Mouse (Mus musculus) cerebellum, adult 18-20 months (tissue): ENCODE results near the gene B4galnt1.

Experiments
- DNase-seq, 2 experiments: peaks; one replicate each; pipeline ENCODE4 v3.0.0; 2021

Gene B4galnt1

DNA sequence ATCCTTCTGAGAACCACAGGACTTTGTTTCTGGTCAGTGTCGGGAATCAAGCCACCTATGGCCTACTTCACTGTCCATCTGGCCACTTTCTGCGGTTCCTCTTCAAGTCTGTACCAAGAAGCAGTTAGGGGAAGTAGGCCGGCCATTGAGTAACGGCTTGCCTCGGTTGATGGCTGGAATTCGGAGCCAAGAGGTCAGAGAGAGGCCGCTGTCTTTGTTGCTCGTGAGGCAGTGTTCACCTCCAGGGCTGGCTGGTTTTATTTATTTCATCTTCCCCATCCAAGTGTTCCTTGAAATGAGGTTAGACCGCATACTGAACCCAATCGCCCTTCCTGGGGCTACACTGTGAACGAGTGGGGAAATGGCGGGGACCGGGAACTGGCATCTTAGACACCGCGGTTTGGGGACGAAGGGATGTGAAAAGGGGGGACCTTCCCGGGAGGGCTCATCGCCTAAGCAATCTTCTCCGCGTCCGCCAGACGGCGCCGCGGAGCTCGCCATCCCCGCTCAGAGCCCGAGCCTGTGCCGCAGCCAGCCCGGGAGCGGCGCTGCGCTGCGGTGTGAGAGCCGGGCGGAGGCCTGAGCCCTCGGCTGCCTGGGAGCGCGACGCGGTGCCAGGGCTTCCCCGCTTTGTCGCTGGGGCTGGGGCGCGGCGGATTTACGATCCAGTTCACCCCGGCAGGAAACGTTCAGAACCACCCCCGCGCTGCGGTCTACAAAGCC is at the start of gene B4galnt1:
Gene B4galnt1 (plus strand): TSS at position 595 of the 723 bp plus-strand sequence.
- DNase-seq, result peak; percentile 84 to 92

DNA sequence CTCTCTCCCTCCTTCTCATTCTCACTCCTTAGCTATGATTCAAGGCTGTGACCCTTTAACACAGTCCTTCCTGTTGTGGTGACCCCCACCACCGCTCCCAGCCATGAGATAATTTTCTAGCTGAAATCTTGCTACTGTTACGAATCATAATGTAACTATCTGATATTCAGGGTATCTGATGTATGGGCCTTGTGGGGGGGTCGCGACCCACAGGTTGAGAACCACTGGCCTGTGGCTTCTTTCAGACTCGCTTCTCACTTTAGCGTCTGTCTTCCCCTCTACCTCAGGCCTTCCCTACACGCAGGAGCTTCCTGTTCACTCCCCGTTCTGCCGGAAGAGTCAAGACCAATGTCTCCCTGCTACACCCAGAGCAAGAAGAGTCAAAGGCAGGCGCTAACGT is 46.6 kb upstream of the B4galnt1 start:
- DNase-seq, result no peak

DNA sequence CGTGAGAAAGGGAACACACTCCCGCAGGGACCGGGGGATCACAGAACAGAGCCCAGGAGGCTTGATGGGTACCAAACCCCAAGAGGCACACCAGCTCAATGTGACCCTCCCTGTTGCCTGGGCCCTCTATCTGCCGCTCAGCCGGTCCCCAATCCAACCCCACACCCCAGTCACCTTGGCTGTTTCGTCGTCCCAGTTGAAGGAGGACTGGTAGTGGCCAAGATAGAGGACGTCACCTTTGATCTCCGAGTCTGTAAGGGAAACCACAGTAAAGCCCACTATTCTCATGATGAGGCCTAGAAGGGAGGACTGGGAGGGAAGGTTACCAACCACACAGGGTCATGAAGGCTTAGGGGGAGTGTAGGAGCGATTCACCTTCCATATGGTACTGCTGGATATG is 45.8 kb upstream of the B4galnt1 start:
- DNase-seq, result no peak

DNA sequence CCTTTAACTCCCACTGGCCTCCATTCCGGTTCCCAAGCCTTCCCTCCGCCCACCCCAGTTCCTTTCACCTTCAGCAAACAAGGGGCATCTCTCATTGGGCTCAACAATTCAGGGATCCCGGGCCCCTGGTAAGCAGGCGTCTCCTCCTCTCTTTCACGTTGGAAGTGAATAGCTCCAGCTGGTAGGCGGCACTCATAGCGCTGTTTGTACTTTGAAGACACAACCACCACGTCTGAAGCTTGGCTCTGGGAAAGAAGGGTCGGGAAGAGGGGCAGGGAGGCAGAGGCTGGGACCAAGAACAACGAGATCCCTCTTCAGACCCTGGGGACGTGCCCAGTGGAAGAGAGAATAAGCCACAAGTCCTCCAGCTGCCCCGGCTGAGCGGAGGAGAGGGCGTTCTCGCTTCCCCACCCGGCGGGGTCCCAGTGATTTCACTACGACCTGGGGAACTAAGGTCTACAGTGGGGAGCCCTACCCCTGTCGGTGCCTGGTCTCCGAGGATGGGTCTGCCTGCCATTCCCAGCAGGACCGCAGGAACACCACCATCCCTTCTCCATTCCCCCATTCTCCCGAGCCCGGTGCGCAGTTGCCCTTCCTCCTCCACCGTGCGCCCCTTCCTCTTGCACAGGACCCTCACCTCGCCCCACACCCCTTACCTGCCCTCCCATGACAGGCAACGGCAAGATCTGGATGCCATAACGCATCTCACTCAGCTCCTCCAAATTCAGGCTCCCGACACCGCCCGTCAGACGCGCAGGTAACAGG is 44.5 kb upstream of the B4galnt1 start:
- DNase-seq, result peak in 1 of 2 experiments; percentile 43

DNA sequence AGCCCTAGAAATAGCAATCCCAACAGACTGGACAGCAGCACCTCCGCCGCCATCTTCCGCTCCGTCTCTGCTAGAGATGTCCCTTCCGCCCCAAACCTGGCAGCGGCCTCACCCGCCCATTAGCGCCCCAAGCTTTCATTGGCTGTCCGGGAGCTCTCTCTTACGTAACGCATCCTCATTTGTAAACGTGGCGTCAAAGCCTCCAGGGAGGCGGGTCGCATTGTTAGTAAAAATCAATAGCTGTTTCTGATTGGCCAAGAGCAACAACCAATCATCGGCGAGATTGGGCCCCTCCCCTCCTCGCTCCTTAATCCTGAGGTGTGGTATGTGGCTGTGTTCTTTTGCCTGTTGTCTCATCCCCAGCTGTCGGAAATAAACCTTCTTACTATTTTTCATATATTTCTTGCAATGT is 44.0 kb upstream of the B4galnt1 start, which contains the start of gene Os9:
Gene Os9 (minus strand): TSS at position 66 of the 412 bp plus-strand sequence.
- peak; percentile 94 to 98 for DNase-seq

- DNase-seq, result no peak
These were observed 43.0 kb upstream of the B4galnt1 start for GRCm38 (mm10) chr10:127122018-127122417.

DNA sequence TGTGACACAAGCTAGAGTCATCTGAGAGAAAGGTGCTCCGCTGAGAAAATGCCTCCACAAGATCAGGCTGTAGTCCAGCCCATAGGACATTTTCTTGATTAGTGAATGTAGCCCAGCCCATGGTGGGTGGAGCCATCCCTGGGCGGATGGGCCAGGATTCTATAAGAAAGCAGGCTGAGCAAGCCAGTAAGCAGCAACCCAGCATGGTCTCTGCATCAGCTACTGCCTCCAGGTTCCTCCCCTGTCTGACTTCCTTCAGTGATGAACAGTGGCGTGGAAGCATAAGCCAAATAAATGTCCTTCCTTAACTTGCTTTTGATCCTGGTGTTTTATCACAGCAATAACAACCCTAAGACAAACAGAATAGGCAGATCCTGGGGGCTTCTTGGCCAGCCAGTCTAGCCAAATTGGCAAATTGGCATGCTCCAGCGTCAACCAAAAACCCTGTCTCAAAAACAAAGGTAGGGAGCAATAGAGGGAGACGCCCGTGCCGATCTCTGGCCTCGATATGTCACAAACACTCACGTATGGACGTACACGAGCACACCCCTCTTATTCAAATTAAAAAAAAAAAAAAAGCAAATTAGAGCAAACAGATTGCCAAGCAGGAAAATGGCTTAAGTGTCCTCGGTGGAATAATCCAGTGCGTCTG is 42.1 kb upstream of the B4galnt1 start:
- DNase-seq, result peak; percentile 76 to 79

GRCm38 (mm10) chr10:127123436-127123805 is 41.6 kb upstream of the B4galnt1 start:
- DNase-seq, result peak; percentile 85 to 88

DNA sequence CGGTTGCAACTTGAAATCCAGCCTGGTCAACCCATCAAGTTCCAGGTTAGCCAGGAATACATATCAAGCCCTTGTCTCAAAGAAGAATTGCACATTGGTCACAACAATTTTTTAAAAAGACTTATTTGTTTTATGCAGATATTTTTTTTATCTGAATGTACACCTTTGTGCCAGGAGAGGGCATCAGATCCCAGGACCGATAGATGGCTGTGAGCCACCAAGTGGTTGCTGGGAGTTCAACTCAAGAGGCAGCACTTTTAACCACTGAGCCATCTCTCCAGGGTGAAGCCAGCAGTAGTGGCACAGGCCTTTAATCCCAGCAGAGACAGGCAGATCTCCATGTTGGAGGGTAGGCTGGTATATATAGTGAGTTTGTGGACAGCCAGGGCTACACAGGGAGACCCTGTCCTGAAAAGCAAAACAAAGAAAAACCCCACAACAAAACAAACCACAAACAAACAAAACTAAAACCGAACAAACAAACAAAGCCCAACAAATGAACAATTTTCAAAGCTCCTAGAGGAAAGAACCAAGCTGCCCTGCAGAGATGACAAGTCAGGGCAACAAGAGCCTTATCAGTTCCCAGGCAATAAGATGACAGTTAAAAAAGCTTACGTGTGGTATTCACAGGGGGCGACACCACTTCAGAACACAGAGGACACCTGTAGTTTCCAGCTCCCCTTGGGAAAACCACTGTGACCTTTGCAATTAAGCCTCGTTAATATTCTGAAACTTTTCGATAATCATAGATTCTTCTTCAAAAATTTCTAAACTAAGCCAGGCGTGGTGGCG is 39.6 kb upstream of the B4galnt1 start:
- DNase-seq, result peak in 1 of 2 experiments; percentile 27

DNA sequence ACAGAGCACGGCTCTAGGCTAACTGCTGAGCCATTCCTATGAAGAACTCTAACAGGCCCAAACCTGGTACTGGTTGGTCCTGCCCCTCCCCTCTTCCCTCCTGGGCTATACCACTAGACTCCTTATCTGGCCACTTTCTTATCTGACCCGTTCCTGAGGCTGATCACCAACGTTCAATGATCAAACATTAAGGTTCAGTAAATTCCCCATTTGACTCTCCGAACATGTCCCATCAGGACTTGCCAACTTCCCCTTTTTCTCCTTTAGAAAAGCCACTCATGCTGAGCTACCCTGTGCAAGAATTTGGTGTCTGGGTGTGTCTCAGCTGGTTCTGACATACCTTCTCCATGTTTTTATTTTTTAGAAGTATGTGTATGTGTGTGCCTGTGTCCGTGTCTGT is 38.4 kb upstream of the B4galnt1 start:
- no peak for DNase-seq

- DNase-seq, result no peak
These were observed 37.2 kb upstream of the B4galnt1 start for GRCm38 (mm10) chr10:127127711-127128279.

DNA sequence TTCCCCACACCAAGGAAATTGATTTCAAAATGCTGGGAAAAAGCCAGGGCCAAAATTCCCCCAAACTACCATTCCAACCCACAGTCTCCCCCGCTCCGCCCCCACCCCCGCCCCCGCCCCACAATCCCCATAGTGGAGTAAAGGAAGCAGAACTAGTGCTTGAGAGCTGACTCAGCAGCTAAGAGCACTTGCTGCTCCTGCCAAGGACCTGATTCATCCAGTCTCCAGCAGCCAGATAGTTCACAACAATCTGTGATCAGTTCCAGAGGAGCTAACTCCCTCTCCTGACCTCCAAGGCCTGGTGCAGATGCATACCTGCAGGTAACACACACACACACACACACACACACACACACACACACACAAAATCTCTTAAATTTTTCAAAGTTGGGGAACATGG is 35.6 kb upstream of the B4galnt1 start:
- no peak for DNase-seq

DNA sequence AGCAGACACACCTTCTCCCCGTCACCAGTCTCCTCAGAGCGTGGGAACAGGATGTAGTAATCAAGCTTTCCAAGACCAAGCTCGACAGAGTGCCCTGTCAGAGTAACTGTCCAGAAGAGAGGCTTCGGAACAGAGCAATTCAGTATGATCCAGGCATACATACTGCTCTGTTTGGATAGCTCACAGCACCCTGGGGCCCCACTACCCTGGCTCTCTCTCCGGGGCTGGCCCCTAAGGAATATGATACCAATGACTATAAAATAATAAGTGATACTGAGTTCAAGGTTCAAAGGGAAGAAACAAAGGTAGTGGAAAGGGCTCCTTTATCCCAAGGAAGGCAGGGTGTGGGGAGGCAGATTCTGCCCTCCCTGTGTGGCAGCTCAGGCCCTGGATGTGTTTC is 32.6 kb upstream of the B4galnt1 start:
- DNase-seq, result no peak

- peak; percentile 24 to 25 for DNase-seq
These were observed 30.5 kb upstream of the B4galnt1 start for GRCm38 (mm10) chr10:127134394-127135035.

DNA sequence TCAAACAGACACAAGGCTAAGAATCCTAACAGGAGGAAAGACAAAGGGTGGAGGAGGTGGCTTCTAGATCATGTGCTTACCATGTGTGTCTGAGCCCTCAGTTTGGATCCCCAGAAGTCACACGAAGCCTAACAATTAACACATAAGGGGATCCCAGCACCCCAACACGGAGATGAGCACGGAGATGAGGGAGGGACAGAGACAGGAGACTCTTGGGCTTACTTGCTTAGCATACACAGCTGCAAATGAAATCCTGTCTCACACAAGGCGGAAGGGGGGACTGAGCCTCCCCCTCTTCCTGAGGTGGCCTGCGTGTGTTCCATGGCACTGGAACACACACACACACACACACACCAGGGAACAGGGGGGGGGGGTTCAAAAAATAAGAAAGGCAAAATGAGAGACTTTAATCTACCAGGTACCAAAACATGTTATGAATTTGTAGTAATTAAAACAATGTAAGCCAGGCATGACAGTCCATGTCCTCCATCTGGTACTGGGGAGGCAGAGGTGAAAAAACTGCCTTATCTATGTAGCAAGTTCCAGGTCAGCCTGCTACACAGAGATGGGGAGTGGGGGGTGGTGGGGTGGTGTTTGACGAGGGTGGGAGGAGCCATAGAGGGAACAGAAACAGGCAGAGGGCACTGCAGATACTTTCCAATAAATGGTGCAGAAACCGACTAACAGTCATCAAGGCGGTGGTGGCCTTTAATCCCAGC is 29.7 kb upstream of the B4galnt1 start:
- no peak for DNase-seq

DNA sequence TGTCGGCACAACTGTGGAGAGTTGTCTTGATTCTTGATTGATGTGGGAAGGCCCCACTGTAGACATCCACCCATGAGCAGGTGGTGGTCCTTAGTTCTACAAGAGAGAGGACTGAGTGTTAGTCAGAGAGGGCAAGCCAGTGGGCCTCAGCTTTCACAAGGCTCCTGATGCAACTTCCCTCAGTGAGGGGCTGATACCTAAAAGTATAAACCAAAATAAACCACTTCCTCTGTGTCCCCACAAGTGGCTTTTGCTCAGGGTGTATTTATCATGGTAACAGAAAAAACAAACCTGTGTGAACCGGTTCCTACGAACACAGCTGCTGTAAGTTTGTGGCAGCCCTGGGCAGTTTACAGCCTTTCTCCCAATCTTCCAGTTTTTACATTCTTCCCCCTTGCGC is 28.5 kb upstream of the B4galnt1 start:
- DNase-seq, result no peak

DNA sequence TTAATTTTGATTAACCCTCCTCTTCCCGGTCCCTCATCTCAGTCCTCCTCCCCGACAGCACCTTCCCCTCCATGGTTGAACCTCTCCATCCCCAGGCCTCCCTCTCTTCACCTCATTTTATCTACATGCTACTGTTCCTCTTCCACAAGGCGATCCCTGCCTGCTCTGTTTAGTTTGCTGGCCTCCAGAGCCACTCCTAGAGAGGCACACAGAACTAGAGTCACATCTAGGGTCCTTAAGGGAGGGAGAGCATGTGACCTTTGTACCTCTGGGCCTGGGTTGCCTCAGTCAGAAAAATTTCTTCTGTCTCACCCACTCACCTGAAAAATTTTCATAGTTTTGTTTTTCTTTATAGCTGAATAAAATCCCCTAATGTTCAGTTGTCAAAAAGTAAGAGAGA is 27.1 kb upstream of the B4galnt1 start:
- DNase-seq, result no peak

DNA sequence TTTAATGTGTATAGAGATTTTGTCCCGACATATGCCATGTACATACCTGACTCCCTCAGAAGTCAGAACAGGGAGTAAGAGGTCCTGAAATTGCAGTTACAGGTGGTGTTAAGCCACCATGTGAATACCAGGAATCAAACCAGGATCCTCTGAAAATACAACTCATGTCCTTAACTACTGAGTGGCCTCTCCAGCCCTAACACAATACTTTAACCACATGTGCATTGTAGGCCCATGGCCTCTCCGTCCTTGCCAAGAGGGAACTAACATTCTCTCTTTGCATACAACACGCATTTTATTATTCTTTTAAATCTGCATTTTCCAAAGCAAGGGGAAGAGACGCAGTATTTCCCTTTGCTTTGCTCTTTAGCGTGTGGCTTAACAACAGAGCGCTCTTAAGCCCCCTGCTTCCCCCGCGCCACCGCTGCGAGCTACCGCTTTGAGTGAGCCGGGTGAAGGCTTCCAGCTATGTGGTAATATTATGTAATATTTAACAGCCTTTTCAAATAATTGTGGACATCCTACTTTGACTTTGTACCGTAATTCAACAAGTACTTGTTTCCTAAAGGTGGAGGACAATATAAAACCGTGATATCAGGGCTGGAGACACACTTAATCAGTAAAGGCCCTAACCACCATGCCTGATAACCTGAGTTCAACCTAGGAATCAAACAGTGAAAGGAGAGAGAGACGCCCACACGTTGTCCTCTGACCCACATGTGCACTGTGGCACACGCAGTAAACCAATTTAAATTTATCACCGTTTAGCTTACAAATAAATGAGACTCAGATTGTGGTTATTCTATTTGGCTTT is 26.5 kb upstream of the B4galnt1 start:
- no peak for DNase-seq

DNA sequence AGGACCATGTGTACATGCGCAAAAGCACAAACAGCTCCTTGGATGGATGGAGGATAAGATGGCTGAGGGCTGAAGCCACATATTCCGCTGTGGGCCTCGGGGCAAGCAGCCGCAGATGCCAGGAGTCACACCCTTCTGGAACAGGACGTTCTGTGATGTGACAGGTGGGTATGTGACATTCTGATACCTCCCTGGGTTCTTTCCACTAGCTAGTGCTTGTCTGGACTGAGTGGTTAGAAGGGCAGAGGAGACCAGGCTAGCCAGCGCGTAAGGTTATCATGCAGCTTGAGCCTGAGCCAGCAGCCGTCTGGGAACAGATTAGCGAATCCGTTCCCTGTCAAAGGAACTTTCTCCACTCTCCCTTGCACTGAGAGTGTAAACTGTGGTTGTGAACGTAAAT is 24.1 kb upstream of the B4galnt1 start:
- no peak for DNase-seq

GRCm38 (mm10) chr10:127141500-127141899 is 23.5 kb upstream of the B4galnt1 start:
- DNase-seq, result no peak
